In the genomic region with DNA sequence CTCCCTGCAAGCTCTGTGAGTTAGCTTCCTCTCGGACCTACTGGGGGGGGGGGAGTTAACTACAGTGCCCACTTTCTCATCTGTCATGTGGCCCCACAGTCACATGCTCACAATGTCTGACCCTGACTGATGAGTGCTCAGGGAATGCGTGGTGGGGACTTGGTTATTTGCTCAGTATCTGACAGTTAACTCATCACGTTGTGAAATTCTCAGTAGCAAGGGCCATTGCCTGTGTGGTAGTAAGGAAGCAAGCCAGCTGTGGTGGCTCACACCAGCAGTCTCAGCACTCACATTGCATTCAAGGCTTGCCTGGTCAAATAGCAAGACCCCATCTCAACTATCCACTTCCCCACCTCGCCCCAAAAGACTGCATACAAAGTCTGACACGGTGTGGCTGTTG, we compare ENCODE assay signal across 18 mouse cellular contexts. TPM values are rescaled to one million over a fixed set of nuclear protein-coding genes. Genes with fewer than 3 reads are reported as not detected.
DNase-seq lines count a peak whose midpoint lies in the region; ATAC-seq and TF ChIP-seq lines count a peak whose summit lies in the region.
"Had no signal": no experiment of that assay in that cellular context is flagged by ENCODE, and none has a peak within 500 bp of the region (broad histone marks: within the 10 kb centered on the region; RNA-seq: fewer than 3 reads in every experiment).

No protein-coding gene starts in this region.

- 64% methylated on average over 5 of the region's 5 CpGs for WGBS in liver, postnatal 0 days (ENCODE audit: insufficient replicate concordance)
- WGBS in liver, embryonic 12.5 days (ENCODE audit: insufficient replicate concordance) = 72% methylated on average over 5 of the region's 5 CpGs

- H3K4me2 ChIP-seq in liver, postnatal 0 days (ENCODE audit: low read depth, low read length) = no peak overlapping the region
- H3K4me2 ChIP-seq in liver, embryonic 12.5 days = no peak overlapping the region
- H3K4me2 ChIP-seq: embryonic facial prominence, embryonic 12.5 days; heart, embryonic 13.5 days; hindbrain, embryonic 15.5 days had no signal

- DNase-seq in gastrocnemius, adult 2 months = no peak
- DNase-seq in gastrocnemius, postnatal 36 days = no peak
- DNase-seq in liver, postnatal 0 days = no peak
- DNase-seq in right cerebral cortex, postnatal 14 days = no peak
- DNase-seq in thymus, postnatal 25 days = no peak
- DNase-seq: adrenal gland, adult 2 months; adrenal gland, postnatal 25 days; cerebellum, adult 2 months; embryo, embryonic 11 days; gastrocnemius, postnatal 14 days; heart, adult 11 months; heart, postnatal 36 days had no signal

- H3K4me3 ChIP-seq in gastrocnemius, adult 2 months = no peak overlapping the region
- no peak overlapping the region for H3K4me3 ChIP-seq in liver, postnatal 0 days (ENCODE audit: low read depth, low read length)
- H3K4me3 ChIP-seq in liver, embryonic 12.5 days = no peak overlapping the region
- H3K4me3 ChIP-seq: embryonic facial prominence, embryonic 12.5 days; heart, embryonic 13.5 days; hindbrain, embryonic 15.5 days had no signal

- no peak for TF ChIP-seq EP300 in liver, postnatal 0 days (IDR thresholded peaks at IDR 0.05; ENCODE audit: low read depth)

- intact Hi-C loops in gastrocnemius, adult 2 months (cut with DNase I) = no loop called here
- intact Hi-C loops in gastrocnemius, postnatal 36 days (cut with DNase I) = no loop called here

- peaks cover 45% of the 10 kb centered on the region for H3K36me3 ChIP-seq in liver, postnatal 0 days (replicated peaks; ENCODE audit: insufficient read depth, low read length)
- H3K36me3 ChIP-seq in liver, embryonic 12.5 days = peaks cover 90% of the 10 kb centered on the region

- H3K9ac ChIP-seq in liver, postnatal 0 days (replicated peaks) = no peak overlapping the region
- H3K9ac ChIP-seq in liver, embryonic 12.5 days = no peak overlapping the region
- H3K9ac ChIP-seq: embryonic facial prominence, embryonic 12.5 days; heart, embryonic 13.5 days; hindbrain, embryonic 15.5 days had no signal

- H3K27ac ChIP-seq in gastrocnemius, adult 2 months = peak overlapping the region; percentile 13; the same call in 1 of the 2 replicates
- no peak overlapping the region for H3K27ac ChIP-seq in liver, postnatal 0 days (ENCODE audit: low read depth)
- no peak overlapping the region; the same call in 1 of the 2 replicates for H3K27ac ChIP-seq in liver, embryonic 12.5 days
- H3K27ac ChIP-seq: embryonic facial prominence, embryonic 12.5 days; heart, embryonic 13.5 days; hindbrain, embryonic 15.5 days had no signal

- H3K9me3 ChIP-seq in liver, postnatal 0 days (ENCODE audit: low read length) = no peaks in the 10 kb centered on the region
- H3K9me3 ChIP-seq in liver, embryonic 12.5 days (replicated peaks) = no peaks in the 10 kb centered on the region
- H3K9me3 ChIP-seq: embryonic facial prominence, embryonic 12.5 days; heart, embryonic 13.5 days; hindbrain, embryonic 15.5 days had no signal

- peak; percentile 42; the same call in 1 of the 2 replicates for ATAC-seq in liver, postnatal 0 days
- ATAC-seq in liver, embryonic 12.5 days = no peak
- ATAC-seq in granulocyte monocyte progenitor cell, adult 5-6 weeks (replicated peaks; ENCODE audit: poor library complexity, severe bottlenecking) = peak; percentile 65
- ATAC-seq: forebrain, embryonic 16.5 days had no signal

- no peaks in the 10 kb centered on the region for H3K4me1 ChIP-seq in liver, postnatal 0 days (ENCODE audit: insufficient read depth)
- no peaks in the 10 kb centered on the region for H3K4me1 ChIP-seq in liver, embryonic 12.5 days
- H3K4me1 ChIP-seq: embryonic facial prominence, embryonic 12.5 days; hindbrain, embryonic 15.5 days had no signal

- no peak for TF ChIP-seq CTCF in gastrocnemius, adult 2 months (IDR thresholded peaks at IDR 0.05)
- no peak for TF ChIP-seq CTCF in liver, postnatal 0 days (IDR thresholded peaks at IDR 0.05; ENCODE audit: low read depth)

- H3K27me3 ChIP-seq in liver, postnatal 0 days (ENCODE audit: insufficient read depth, low read length) = no peaks in the 10 kb centered on the region
- H3K27me3 ChIP-seq in liver, embryonic 12.5 days (replicated peaks) = no peaks in the 10 kb centered on the region
- H3K27me3 ChIP-seq: embryonic facial prominence, embryonic 12.5 days; heart, embryonic 13.5 days; hindbrain, embryonic 15.5 days had no signal

RNA-seq across cellular contexts. Expression of gene Rnf114, which starts 25.2 kb away (rescaled TPM):
- 10 to 100 TPM; 40.0 to 40.9 TPM for total RNA-seq in gastrocnemius, adult 2 months (2021)
- total RNA-seq in gastrocnemius, postnatal 36 days (2021) = 10 to 100 TPM; 31.8 to 32.2 TPM
- 39.5 and 44.0 TPM in 2 replicates for polyA plus RNA-seq in liver, postnatal 0 days (2015; fragmentation: Nextera tagmentation; extraction: Ambion mirVana)
- 37.6 and 37.9 TPM in 2 replicates for polyA plus RNA-seq in liver, embryonic 12.5 days (2016; fragmentation: Nextera tagmentation; extraction: Ambion mirVana)
- total RNA-seq in granulocyte monocyte progenitor cell, adult 5-6 weeks (2014; fragmentation: Nextera tagmentation) = 39.8 and 49.3 TPM in 2 replicates
- total RNA-seq in granulocyte monocyte progenitor cell, adult 5-6 weeks (2017) = 24.3 and 25.7 TPM in 2 replicates

RNA-seq across cellular contexts. Expression of gene Spata2, which starts 25.5 kb away (rescaled TPM):
- total RNA-seq in gastrocnemius, adult 2 months (2021) = 10 to 100 TPM; 18.4 to 18.9 TPM
- total RNA-seq in gastrocnemius, postnatal 36 days (2021) = 10 to 100 TPM; 16.6 to 17.5 TPM
- polyA plus RNA-seq in liver, postnatal 0 days (2015; fragmentation: Nextera tagmentation; extraction: Ambion mirVana) = 4.7 and 4.9 TPM in 2 replicates
- 11.0 TPM in 2 replicates for polyA plus RNA-seq in liver, embryonic 12.5 days (2016; fragmentation: Nextera tagmentation; extraction: Ambion mirVana)
- total RNA-seq in granulocyte monocyte progenitor cell, adult 5-6 weeks (2014; fragmentation: Nextera tagmentation) = 11.5 and 24.7 TPM in 2 replicates
- total RNA-seq in granulocyte monocyte progenitor cell, adult 5-6 weeks (2017) = 7.4 and 8.1 TPM in 2 replicates

RNA-seq across cellular contexts. Expression of gene Slc9a8, which starts 45.7 kb away (rescaled TPM):
- 10 to 100 TPM; 25.0 to 30.4 TPM for total RNA-seq in gastrocnemius, adult 2 months (2021)
- total RNA-seq in gastrocnemius, postnatal 36 days (2021) = 10 to 100 TPM; 21.8 to 22.8 TPM
- 7.5 and 9.3 TPM in 2 replicates for polyA plus RNA-seq in liver, postnatal 0 days (2015; fragmentation: Nextera tagmentation; extraction: Ambion mirVana)
- polyA plus RNA-seq in liver, embryonic 12.5 days (2016; fragmentation: Nextera tagmentation; extraction: Ambion mirVana) = 17.4 and 18.8 TPM in 2 replicates
- total RNA-seq in granulocyte monocyte progenitor cell, adult 5-6 weeks (2014; fragmentation: Nextera tagmentation) = 39.4 and 54.4 TPM in 2 replicates
- total RNA-seq in granulocyte monocyte progenitor cell, adult 5-6 weeks (2017) = 21.1 and 22.0 TPM in 2 replicates
